Mouse (Mus musculus) liver, adult 2 months (tissue): ENCODE measurements at regions not wholly inside any gene's neighbourhood (a gene's known extent, or its start where the extent isn't known, plus 50 kb on each side); places are given as distances from the start of the nearest gene placed in this dataset.

Experiments
- DNase-seq: peaks from one replicate; pipeline ENCODE4 v3.0.0-alpha.2; 2011; ENCODE audit warnings: low read depth, low spot score; ENCODE audit errors: extremely low read depth
- H3K27ac ChIP-seq: fragments of 200-500 bp; replicated peaks from 2 replicates; pipeline ENCODE4 v1.5.1; 2012; ENCODE audit warnings: low read depth, mild to moderate bottlenecking, control low read depth, inconsistent platforms, low read length; ENCODE audit not compliant: insufficient read depth
- H3K27me3 ChIP-seq: fragments of 200-500 bp; 2 replicates; pipeline ENCODE4 v1.6.1; 2012; ENCODE audit warnings: mild to moderate bottlenecking, moderate library complexity, low read length, inconsistent platforms; ENCODE audit not compliant: control insufficient read depth, insufficient read depth
- H3K36me3 ChIP-seq: fragments of 200-500 bp; 2 replicates; pipeline ENCODE4 v1.6.1; 2012; ENCODE audit warnings: low read length, inconsistent platforms; ENCODE audit not compliant: control insufficient read depth, insufficient read depth
- H3K4me1 ChIP-seq: fragments of 200-500 bp; 2 replicates; pipeline ENCODE4 v1.6.1; 2011; ENCODE audit warnings: low read length; ENCODE audit not compliant: control insufficient read depth, insufficient read depth
- H3K4me3 ChIP-seq: fragments of 200-500 bp; 2 replicates; pipeline ENCODE4 v1.5.1; 2011; ENCODE audit warnings: low read depth, mild to moderate bottlenecking, control low read depth, low read length, moderate library complexity; ENCODE audit not compliant: insufficient read depth
- H3K79me2 ChIP-seq: fragments of 200-500 bp; 2 replicates; pipeline ENCODE4 v1.6.1; 2012; ENCODE audit warnings: inconsistent platforms, mild to moderate bottlenecking, low read length, moderate library complexity; ENCODE audit not compliant: control insufficient read depth, insufficient read depth
- H3K9ac ChIP-seq: fragments of 200-500 bp; 2 replicates; pipeline ENCODE4 v1.6.1; 2012; ENCODE audit warnings: low read depth, mild to moderate bottlenecking, control low read depth, inconsistent platforms, low read length
- CTCF ChIP-seq: fragments of 200-500 bp; IDR thresholded peaks from 2 replicates; pipeline ENCODE4 v1.5.1; 2011; ENCODE audit warnings: low read depth, low read length, control low read depth
- POLR2A ChIP-seq: fragments of 200-500 bp; IDR thresholded peaks from 2 replicates; pipeline ENCODE4 v1.6.1; 2011; ENCODE audit warnings: low read length, control low read depth; ENCODE audit not compliant: insufficient read depth; ENCODE audit errors: extremely low read depth
- WGBS: fragments of 180-500 bp; shearing (Covaris S2); methylation state at CpG from one replicate; pipeline ENCODE4 v1.1.7; 2018; 5-methylcytosine and 5-hydroxymethylcytosine counted together

- TF ChIP-seq POLR2A = no peak
- no peak for TF ChIP-seq CTCF
- H3K4me1 ChIP-seq = no peaks in the 10 kb centered on the region
- 87% methylated on average over 7 of the region's 7 CpGs for WGBS
These were observed 358.5 kb upstream of the Id2 start for GRCm38 (mm10) chr12:25455281-25455989.

GRCm38 (mm10) chr12:25453356-25453755 is 356.4 kb upstream of the Id2 start:
- no peak overlapping the region for H3K27ac ChIP-seq
- no peaks in the 10 kb centered on the region for H3K4me1 ChIP-seq
- H3K4me3 ChIP-seq = no peak overlapping the region
- H3K9ac ChIP-seq = no peak overlapping the region
- H3K36me3 ChIP-seq = no peaks in the 10 kb centered on the region
- H3K79me2 ChIP-seq = no peaks in the 10 kb centered on the region
- TF ChIP-seq POLR2A (no peak), CTCF (no peak)
- H3K27me3 ChIP-seq = no peaks in the 10 kb centered on the region
- WGBS = 92% methylated on average over 3 of the region's 3 CpGs
- no peak for DNase-seq

More at GRCm38 (mm10) chr12:25455281-25455989, 358.5 kb upstream of the Id2 start:
- Histone ChIP-seq H3K27me3 (no peaks in the 10 kb centered on the region), H3K79me2 (no peaks in the 10 kb centered on the region), H3K4me3 (no peak overlapping the region), H3K27ac (no peak overlapping the region), H3K9ac (no peak overlapping the region), H3K36me3 (no peaks in the 10 kb centered on the region)
- no peak for DNase-seq

- H3K4me3 ChIP-seq = no peak overlapping the region
- no peaks in the 10 kb centered on the region for H3K36me3 ChIP-seq
- no peak for TF ChIP-seq POLR2A
- TF ChIP-seq CTCF = no peak
- no peaks in the 10 kb centered on the region for H3K79me2 ChIP-seq
- H3K27me3 ChIP-seq = no peaks in the 10 kb centered on the region
- WGBS = 75% methylated on average over 2 of the region's 2 CpGs
- no peaks in the 10 kb centered on the region for H3K4me1 ChIP-seq
- H3K27ac ChIP-seq = no peak overlapping the region
- no peak for DNase-seq
- no peak overlapping the region for H3K9ac ChIP-seq
These were observed 354.2 kb upstream of the Id2 start for GRCm38 (mm10) chr12:25451156-25451555.

DNA sequence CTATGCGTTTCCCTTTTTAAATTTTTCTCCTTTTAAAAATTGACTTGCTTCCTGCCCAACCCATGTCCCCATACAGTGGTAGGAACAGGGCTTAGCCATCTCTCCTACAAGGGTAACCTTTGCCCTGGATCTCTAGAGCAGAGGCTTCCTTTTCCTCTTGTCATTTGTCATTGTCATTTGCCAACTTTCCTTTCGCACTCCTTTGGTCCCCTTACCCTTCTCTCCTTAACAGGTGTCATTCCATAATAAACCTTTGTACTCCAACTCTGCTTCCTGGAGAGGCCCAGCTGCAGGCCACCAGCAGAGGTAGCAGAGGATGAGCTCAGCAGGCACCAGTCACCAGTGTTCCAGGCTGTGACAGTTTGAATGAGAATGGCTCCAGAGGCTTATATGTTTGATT is 347.4 kb upstream of the Id2 start:
- H3K36me3 ChIP-seq = no peaks in the 10 kb centered on the region
- no peaks in the 10 kb centered on the region for H3K4me1 ChIP-seq
- TF ChIP-seq POLR2A = no peak
- no peak overlapping the region for H3K27ac ChIP-seq
- DNase-seq = no peak
- no peaks in the 10 kb centered on the region for H3K79me2 ChIP-seq
- H3K9ac ChIP-seq = no peak overlapping the region
- no peak overlapping the region for H3K4me3 ChIP-seq
- no peaks in the 10 kb centered on the region for H3K27me3 ChIP-seq
- WGBS = 83% methylated on average over 2 of the region's 2 CpGs

DNA sequence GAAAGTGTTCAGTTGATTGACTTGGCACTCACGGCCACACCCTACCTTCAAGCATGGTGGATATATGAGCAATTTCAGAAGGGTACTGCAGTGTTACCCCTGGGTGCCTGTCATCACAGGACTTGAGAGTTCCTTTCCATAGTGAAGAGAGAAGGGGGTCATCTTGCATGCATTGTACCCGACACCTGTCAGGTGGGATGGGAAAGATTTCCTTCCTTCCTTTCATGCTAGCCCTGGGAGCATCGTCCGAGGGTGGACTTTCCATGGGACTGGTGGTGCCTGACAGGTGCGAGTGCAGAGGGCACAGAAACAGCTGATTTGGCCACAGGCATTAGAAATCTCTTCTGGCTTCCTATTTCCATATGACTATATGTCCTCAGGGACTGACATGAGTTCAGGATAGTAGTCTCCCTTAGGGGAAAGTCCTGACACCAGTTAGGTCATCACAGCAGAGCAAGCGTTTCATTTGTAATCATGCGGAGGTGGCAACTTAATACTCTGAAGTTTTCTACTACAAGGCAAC is 342.1 kb upstream of the Id2 start:
- DNase-seq = no peak
- no peaks in the 10 kb centered on the region for H3K27me3 ChIP-seq
- 95% methylated on average over 7 of the region's 7 CpGs for WGBS
- H3K27ac ChIP-seq = no peak overlapping the region
- H3K4me3 ChIP-seq = no peak overlapping the region
- H3K79me2 ChIP-seq = no peaks in the 10 kb centered on the region
- no peak overlapping the region for H3K9ac ChIP-seq
- no peaks in the 10 kb centered on the region for H3K36me3 ChIP-seq
- no peak for TF ChIP-seq CTCF
- TF ChIP-seq POLR2A = no peak
- H3K4me1 ChIP-seq = no peaks in the 10 kb centered on the region

GRCm38 (mm10) chr12:25438217-25439028 is 341.5 kb upstream of the Id2 start:
- Histone ChIP-seq H3K36me3 (no peaks in the 10 kb centered on the region), H3K9ac (no peak overlapping the region), H3K79me2 (no peaks in the 10 kb centered on the region), H3K27me3 (no peaks in the 10 kb centered on the region), H3K4me3 (no peak overlapping the region), H3K27ac (no peak overlapping the region), H3K4me1 (no peaks in the 10 kb centered on the region)
- 84% methylated on average over 8 of the region's 8 CpGs for WGBS
- TF ChIP-seq POLR2A (no peak), CTCF (no peak)
- DNase-seq = no peak
